Mouse (Mus musculus) layer of hippocampus, adult 9-11 months (tissue): ENCODE measurements at regions not wholly inside any gene's neighbourhood (a gene's known extent, or its start where the extent isn't known, plus 50 kb on each side); places are given as distances from the start of the nearest gene placed in this dataset.
A peak's percentile ranks its signal among the peaks of the same experiment; 100 is the strongest.

Experiments
- DNase-seq: peaks from one replicate; pipeline ENCODE4 v3.0.0; 2022

- peak; percentile 73 for DNase-seq
Measured at GRCm38 (mm10) chr12:7816616-7817015, 160.8 kb upstream of the Apob start.

DNA sequence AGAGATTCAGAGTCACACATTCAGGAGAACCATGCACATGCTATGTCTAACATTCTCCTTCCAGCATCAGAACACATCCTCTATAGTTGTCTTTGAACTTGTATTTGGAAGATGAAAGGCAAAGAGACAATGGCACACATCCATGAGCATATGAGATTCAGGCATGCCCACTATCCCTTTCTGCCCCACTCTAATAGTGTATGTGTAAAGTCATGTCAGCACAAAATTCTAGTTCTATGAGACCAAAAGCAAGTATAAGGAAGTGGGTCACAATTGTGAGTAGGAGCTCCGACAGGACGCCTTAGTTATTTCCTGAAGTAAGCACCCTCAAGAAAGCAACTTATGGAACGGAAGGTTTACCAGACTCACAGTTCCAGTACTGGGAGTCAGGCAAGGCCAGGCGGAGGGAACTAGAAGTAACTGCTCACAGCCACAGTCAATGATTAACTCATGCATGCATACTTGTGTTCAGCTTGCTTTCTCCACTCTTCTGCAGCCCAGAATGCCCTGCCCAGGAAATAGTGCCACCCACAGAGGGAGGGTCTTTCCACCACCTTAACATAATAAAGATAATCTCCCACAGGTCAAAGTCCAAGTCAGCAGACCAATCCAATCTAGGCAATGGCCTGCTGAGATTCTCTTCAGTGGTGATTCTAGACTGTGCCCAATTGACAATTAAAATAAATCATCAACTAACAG is 157.3 kb upstream of the Apob start:
- DNase-seq, result no peak

GRCm38 (mm10) chr12:7820718-7821117 is 156.7 kb upstream of the Apob start:
- no peak for DNase-seq

DNA sequence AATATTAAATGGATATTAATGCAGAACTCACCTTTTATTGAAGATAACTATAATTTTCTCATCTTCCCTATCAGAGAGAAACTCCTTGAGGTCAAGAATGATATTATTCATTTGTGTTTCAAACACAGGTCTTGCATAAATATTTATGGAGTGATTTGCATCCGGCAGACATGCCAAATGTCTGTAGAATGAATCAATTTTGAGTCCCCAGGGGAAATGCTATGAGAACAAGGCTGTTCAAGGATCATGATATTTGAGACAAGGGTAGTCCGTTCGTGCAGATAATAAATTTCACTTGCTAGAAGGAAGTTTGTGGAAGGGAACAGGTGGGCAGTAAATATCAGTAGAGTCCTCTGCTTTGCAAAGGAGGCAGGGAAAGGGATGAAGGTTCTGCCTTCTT is 141.7 kb upstream of the Apob start:
- no peak for DNase-seq

GRCm38 (mm10) chr12:7853876-7854275 is 123.6 kb upstream of the Apob start:
- DNase-seq, result no peak

DNA sequence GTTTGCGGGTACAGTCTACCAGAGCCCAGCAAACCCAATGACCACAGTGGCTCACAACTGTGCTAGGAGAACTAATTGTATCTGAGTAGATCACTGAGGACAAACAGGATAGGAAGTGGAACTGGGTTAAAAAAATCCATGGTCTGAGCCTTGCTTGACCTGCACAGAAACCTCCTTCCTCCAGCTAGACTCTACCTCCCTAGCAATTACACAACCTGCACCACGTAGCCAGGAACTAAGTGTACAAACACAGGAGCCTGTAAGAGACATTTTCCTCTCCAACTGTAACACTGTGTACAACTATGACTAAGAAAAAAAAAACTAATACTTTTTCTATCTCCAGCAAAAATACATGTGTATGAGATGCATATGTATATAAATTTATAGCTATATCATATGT is 121.8 kb upstream of the Apob start:
- DNase-seq, result no peak

- no peak for DNase-seq
Measured at GRCm38 (mm10) chr12:7859533-7859932, 117.9 kb upstream of the Apob start.

DNA sequence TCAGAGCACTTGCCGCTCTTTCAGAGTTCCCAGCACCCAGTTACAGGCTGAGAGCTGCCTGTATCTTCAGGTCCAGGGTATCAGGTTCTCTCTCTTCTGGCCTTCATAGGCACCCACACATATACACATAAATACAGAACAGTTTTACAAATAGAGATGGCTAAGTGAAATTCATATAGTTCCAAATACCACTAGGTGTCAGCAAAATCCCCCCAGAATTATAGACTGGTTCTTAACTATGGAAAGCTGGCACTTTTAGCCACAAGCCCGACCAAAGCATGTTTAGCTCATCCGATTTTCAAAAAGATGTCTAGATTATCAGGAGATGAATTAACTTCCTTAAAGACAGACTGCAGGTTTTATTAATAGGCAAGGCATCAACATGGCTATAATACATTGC is 107.4 kb upstream of the Apob start:
- DNase-seq, result no peak

DNA sequence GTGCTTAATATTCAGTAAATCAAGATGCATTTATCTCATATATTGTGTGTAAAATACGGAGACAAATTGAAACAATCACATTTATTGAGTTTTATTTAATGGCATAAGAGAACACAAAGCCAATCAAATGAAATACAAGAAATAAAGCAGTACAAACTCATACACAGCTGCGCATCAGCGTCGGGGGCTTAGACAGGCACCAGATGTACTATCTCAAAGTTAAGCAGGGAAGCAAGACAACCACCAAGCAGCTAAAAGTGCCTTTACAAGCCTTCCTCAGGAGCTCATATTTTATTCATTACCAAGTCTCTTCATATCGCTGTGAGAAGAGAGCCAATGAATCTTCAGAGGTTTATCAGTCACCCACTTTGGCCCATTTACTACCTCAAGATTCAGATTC is 107.0 kb upstream of the Apob start:
- no peak for DNase-seq

GRCm38 (mm10) chr12:7875454-7875853 is 102.0 kb upstream of the Apob start:
- DNase-seq, result no peak

DNA sequence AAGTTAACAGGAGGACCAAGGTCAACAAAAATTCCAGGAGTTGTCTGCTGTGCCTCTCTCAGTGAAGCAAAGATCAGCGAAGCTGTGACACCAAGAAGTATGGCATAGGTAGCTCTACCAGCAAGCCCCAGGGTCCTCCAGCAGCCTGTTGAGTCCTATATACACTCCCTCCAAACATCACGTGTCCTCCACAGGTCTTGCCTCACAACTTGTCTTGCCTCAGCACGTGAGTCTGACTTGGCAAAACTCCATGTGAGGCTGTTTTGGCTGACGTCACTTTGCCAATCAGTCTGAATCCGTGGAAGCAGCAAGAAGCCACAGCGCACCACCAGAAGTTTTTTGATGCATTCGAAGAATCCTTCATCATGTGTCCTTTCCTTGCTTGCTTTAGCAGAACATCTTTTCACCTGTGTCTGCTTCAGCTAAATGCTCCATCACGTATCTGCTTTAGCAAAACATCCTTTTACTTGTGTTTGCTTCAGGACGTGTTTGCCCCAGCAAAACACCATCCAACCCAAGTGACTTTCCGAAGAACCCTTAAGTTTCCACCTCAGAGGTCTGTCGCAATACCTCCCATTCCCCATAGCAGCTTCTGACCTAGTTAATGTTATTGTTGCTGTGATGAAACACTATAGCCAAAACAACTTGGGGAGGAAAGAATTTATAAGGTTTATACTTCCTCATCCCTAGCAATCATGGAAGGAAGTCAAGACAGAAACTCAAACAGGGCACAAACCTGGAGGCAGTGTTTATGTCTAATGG is 101.0 kb upstream of the Apob start:
- no peak for DNase-seq

- no peak for DNase-seq
Measured at GRCm38 (mm10) chr12:7878761-7879160, 98.7 kb upstream of the Apob start.

DNA sequence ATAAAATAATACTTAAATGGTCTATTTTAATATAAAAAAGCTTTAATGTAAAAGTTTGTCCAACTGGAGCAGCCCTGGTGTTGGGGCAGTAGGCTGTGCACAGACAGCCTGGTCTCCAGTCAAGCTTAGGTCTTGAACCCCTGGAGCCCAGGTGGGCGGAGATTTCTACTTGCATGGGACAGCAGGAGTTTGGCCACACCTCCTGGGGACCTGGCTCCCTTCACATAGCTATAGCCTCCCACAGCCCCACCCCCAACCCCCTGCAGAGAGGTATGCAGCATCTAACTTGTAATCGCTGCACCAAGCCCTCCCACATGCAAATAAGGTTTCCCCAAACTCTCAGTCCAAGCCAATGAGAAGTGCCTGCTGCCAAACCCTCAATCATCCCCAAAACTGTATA is 81.3 kb upstream of the Apob start:
- DNase-seq, result no peak

- no peak for DNase-seq
Measured at GRCm38 (mm10) chr12:7905329-7905728, 72.1 kb upstream of the Apob start.

GRCm38 (mm10) chr12:7906831-7907230 is 70.6 kb upstream of the Apob start:
- DNase-seq, result no peak

- DNase-seq, result no peak
Measured at GRCm38 (mm10) chr12:7909746-7910360, 67.6 kb upstream of the Apob start.

- DNase-seq, result no peak
Measured at GRCm38 (mm10) chr12:7910509-7910908, 66.9 kb upstream of the Apob start.

- no peak for DNase-seq
Measured at GRCm38 (mm10) chr12:7918385-7918784, 59.1 kb upstream of the Apob start.

DNA sequence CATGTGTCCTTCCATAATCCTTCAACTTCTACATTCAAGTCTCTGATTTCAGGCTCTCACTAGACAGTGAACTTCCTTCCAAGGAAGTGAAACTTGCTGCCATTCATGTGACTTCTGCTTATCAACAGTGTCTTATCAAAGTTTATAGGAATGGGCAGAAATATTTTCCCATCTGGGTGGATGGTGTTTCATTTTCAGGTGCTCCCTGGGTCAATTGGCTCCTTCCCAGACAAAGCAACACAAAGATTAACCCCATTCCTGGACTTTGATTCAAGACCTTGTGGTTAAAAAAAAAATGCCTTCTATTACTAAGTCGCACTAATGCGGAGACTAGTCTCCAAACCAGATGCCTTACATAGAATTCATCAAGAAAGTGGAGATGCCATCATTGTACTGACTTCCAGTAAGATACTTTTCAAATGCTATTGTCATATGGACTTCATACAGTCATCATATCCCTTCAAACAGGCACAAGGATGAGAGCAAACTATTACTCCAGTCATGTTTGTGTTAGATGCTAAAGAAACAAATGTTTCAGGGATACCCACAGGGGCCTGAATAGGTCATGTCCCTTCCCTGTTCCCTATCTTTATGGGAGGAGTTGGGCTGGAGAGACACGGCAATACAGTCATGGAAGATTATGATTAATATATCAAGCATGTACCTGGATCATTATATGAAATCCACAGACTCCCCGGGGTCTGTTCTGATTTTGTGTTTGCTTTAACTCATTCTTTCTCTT is 58.3 kb upstream of the Apob start:
- DNase-seq, result no peak

DNA sequence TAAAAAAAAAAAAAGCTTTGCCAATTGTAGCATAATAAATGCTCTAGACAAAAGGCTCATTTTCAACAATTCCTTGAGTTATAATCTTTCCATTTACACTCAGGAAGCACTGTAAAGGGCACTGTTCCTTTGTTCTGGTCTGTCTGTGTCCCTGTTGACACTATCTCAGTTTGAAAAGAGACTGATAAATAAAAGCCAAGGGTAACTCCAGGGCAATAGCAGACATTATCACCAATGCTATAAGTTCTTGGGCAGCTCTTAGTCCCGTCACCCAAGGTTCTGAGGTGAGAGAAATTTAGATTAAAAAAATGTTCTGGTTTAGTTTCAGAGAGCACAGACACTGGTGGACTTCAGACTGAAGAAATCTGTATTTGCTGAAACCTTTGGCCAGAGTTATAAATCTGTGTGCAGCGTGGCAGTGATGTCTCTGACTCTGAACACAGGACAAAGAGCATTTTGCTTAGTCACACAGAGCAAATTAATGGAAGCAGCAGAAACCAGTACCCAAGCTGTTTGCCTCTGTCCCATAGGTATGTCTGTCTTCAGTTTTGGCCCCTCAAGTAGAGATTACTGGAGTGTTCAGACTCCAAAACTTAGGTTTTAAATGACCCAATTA is 57.6 kb upstream of the Apob start:
- no peak for DNase-seq

DNA sequence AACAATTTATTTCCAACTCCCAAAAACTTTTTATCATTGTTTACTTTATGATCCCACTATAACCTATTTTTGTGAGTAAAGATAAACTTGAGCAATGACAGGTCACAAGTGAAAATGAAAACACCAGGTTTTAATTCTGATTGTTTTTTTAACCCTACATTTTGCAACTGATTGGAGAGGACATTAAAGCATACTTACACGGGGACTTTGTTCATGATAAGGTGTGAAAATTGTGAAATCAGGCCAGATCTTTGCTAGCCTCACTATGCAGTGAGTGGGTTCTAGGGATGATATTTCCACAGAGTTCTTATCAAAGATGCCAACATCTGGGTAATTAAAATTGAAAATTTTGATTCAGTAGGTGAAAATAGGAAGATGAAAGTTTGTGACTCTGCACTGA is 56.6 kb upstream of the Apob start:
- DNase-seq, result no peak
